Mouse (Mus musculus) neutrophil, adult 5-6 weeks (primary cell): ENCODE results near the gene Fanci. TPM values are rescaled to one million over a fixed set of nuclear protein-coding genes. Genes with fewer than 3 reads are reported as not detected.

Experiments used
- ATAC-seq: fragments of 151-379, 151-347 bp; 2 replicates; pipeline ENCODE4 v1.8.0; 2017; ENCODE audit warnings: mild to moderate bottlenecking, moderate TSS enrichment; ENCODE audit not compliant: insufficient number of reproducible peaks, poor library complexity, low FRiP score, severe bottlenecking; ENCODE audit errors: extremely low read depth
- total RNA-seq: library from RNA; stranded (forward); fragments of 200-1000 nt; gene quantifications from 2 replicates; pipeline ENCODE4 v1.2.3, GENCODE M21; 2017

Gene Fanci
- total RNA-seq, 1 experiment from 2014 or later: 3.4 TPM

- ATAC-seq: no peak
Observed at GRCm38 (mm10) chr7:79386422-79387133, 5.2 kb upstream of the Fanci start, which contains the start of gene Rlbp1. TSS of gene Rlbp1 (minus strand) at chr7:79387048.

GRCm38 (mm10) chr7:79387140-79387539, 4.6 kb upstream of the Fanci start:
- no peak for ATAC-seq

GRCm38 (mm10) chr7:79387991-79388390, 3.7 kb upstream of the Fanci start:
- no peak for ATAC-seq

- ATAC-seq: no peak
Observed at GRCm38 (mm10) chr7:79388671-79389206, 3.0 kb upstream of the Fanci start.

- no peak for ATAC-seq
Observed at GRCm38 (mm10) chr7:79390141-79390708, 1.5 kb upstream of the Fanci start.

GRCm38 (mm10) chr7:79391471-79391870, 258 bp upstream of the Fanci start:
- ATAC-seq: no peak

- ATAC-seq: no peak
Observed at GRCm38 (mm10) chr7:79392860-79393513, 1.3 kb downstream of the Fanci start.

- no peak for ATAC-seq
Observed at GRCm38 (mm10) chr7:79393924-79394323, 2.2 kb downstream of the Fanci start.

- no peak for ATAC-seq
Observed at GRCm38 (mm10) chr7:79394666-79395065, 2.9 kb downstream of the Fanci start.

- no peak for ATAC-seq
Observed at GRCm38 (mm10) chr7:79395186-79395585, 3.5 kb downstream of the Fanci start.

- ATAC-seq: no peak
Observed at GRCm38 (mm10) chr7:79397446-79397963, 5.8 kb downstream of the Fanci start.

GRCm38 (mm10) chr7:79398426-79398825, 6.7 kb downstream of the Fanci start:
- no peak for ATAC-seq

GRCm38 (mm10) chr7:79398971-79399370, 7.2 kb downstream of the Fanci start:
- no peak for ATAC-seq

GRCm38 (mm10) chr7:79400296-79400695, 8.6 kb downstream of the Fanci start:
- no peak for ATAC-seq

- no peak for ATAC-seq
Observed at GRCm38 (mm10) chr7:79414449-79415375, 23.0 kb downstream of the Fanci start.

- no peak for ATAC-seq
Observed at GRCm38 (mm10) chr7:79419950-79420349, 28.2 kb downstream of the Fanci start.

- no peak for ATAC-seq
Observed at GRCm38 (mm10) chr7:79422876-79423275, 31.1 kb downstream of the Fanci start.

- no peak for ATAC-seq
Observed at GRCm38 (mm10) chr7:79425804-79426203, 34.1 kb downstream of the Fanci start.

- ATAC-seq: no peak
Observed at GRCm38 (mm10) chr7:79428243-79428642, 36.5 kb downstream of the Fanci start.
